Mouse (Mus musculus): ENCODE measurements around the gene Foxk1. TPM values are rescaled to one million over a fixed set of nuclear protein-coding genes. Genes with fewer than 3 reads are reported as not detected.

Gene Foxk1
- polyA plus RNA-seq, 1 experiment from 2014 or later: 4.3 TPM

Other genes starting within 250 kb of the Foxk1 start
- 10.6 and 12.5 TPM in 2 replicates for gene Ap5z1, start 62.4 kb downstream of the Foxk1 start, polyA plus RNA-seq (2016; fragmentation: Nextera tagmentation; extraction: Ambion mirVana)
- gene Papolb, start 128.6 kb downstream of the Foxk1 start, polyA plus RNA-seq (2016; fragmentation: Nextera tagmentation; extraction: Ambion mirVana): 0.06 and 0.21 TPM in 2 replicates
- 2.2 and 2.8 TPM in 2 replicates for gene Radil, start 149.6 kb downstream of the Foxk1 start, polyA plus RNA-seq (2016; fragmentation: Nextera tagmentation; extraction: Ambion mirVana)
- gene Mmd2, start 207.3 kb downstream of the Foxk1 start, polyA plus RNA-seq (2016; fragmentation: Nextera tagmentation; extraction: Ambion mirVana): 1.6 and 2.0 TPM in 2 replicates
- gene Wipi2, start 226.2 kb downstream of the Foxk1 start, polyA plus RNA-seq (2016; fragmentation: Nextera tagmentation; extraction: Ambion mirVana): 58.2 and 58.6 TPM in 2 replicates